Mouse (Mus musculus): Measurements from ENCODE around the gene Tmx2. TPM values are rescaled to one million over a fixed set of nuclear protein-coding genes. Genes with fewer than 3 reads are reported as not detected.

The Tmx2 gene
- polyA plus RNA-seq, 1 experiment: 86.0 TPM

DNA sequence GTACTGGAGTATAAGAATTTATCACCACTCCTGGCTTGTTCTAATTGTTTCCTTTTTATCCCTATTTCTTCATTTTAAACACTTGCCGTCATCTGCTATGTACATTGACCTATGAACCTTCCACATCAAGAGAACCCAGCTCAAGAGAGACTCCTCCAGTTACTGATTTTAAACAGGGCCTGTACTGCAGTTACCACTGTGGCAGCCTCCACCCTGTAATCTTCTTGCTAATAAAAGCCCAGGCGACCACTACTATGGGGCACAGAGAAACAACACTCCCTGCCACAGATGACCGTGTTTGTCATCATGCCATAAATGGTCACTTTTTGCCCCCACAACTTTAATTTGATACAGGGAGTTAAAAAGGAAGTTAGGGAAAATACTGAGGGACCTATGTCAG is 51.9 kb downstream of the Tmx2 start:
- no peaks in the 10 kb centered on the region; the same call in 1 of the 2 replicates for H3K36me3 ChIP-seq (ENCODE audit: control insufficient read depth, insufficient read depth, low read length)
- TF ChIP-seq POLR2A (IDR thresholded peaks at IDR 0.05; ENCODE audit: control insufficient read depth, low read depth, low read length): no peak
- TF ChIP-seq CTCF (IDR thresholded peaks at IDR 0.05; ENCODE audit: control insufficient read depth, insufficient read depth, insufficient replicate concordance, low read depth, low read length): no peak
- H3K4me3 ChIP-seq (ENCODE audit: control insufficient read depth, low read depth, low read length): no peak overlapping the region
- H3K27ac ChIP-seq (ENCODE audit: control insufficient read depth, insufficient read depth, low read depth, low read length): no peak overlapping the region
- peaks cover 3% of the 10 kb centered on the region for H3K4me1 ChIP-seq (ENCODE audit: control insufficient read depth, insufficient read depth, low read length)
- H3K27me3 ChIP-seq (ENCODE audit: control insufficient read depth, insufficient read depth, low read length): no peaks in the 10 kb centered on the region

DNA sequence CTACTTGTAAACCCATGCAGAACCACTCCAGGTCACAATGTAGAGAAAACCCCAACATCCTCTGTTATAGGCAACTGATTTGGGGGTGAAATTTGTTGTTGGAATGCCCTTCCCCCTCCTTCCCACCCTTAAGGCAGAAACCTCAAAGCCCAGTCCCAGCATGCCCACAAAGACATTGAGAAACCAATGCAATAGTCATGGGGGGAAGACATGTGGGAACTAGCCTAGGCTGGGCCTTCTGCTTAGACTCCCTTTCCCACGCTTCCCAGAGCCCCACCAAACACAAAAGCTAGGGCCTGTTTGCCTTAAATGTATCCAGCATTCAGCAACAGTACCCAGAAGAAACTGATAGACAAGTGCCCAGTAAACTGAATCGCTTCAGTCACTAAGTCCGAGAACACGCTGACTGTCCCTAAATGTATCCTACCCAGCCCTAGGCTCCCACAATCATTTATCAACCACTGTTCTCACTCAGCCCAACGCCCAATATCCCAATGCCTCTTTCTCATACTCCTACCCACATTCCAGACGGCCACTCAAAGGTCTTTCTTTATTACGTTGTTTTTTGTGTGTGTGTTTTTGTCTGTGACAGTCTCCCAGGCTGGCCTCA is 52.5 kb downstream of the Tmx2 start:
- Histone ChIP-seq H3K36me3 (ENCODE audit: control insufficient read depth, insufficient read depth, low read length) (no peaks in the 10 kb centered on the region; the same call in 1 of the 2 replicates), H3K4me3 (ENCODE audit: control insufficient read depth, low read depth, low read length) (no peak overlapping the region), H3K4me1 (ENCODE audit: control insufficient read depth, insufficient read depth, low read length) (peaks cover 3% of the 10 kb centered on the region), H3K27ac (ENCODE audit: control insufficient read depth, insufficient read depth, low read depth, low read length) (peak overlapping the region; percentile 29; the same call in 1 of the 2 replicates), H3K27me3 (ENCODE audit: control insufficient read depth, insufficient read depth, low read length) (no peaks in the 10 kb centered on the region)
- TF ChIP-seq CTCF (IDR thresholded peaks at IDR 0.05; ENCODE audit: control insufficient read depth, insufficient read depth, insufficient replicate concordance, low read depth, low read length): no peak
- TF ChIP-seq POLR2A (IDR thresholded peaks at IDR 0.05; ENCODE audit: control insufficient read depth, low read depth, low read length): no peak

DNA sequence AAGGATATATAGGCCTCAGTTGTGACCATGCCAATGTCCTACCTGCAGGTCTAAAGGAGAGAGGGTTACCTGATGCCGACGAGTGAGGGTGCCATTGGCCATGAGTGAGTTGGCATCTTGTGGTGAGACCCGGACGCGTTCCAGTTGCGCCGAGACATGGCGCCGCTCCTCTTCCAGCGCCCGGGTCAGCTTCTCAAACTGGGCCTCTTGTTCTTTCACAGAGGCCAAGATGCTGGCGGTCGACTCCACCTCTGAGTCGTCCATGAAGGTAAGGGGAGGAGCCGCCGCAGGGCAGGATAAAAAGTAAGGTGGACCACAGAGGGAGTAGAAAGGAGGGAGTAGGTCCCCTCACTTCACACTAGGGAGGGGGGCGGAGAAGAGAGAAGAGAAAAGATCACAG is 54.7 kb downstream of the Tmx2 start:
- TF ChIP-seq CTCF (IDR thresholded peaks at IDR 0.05; ENCODE audit: control insufficient read depth, insufficient read depth, insufficient replicate concordance, low read depth, low read length): no peak
- TF ChIP-seq POLR2A (IDR thresholded peaks at IDR 0.05; ENCODE audit: control insufficient read depth, low read depth, low read length): no peak
- H3K36me3 ChIP-seq (ENCODE audit: control insufficient read depth, insufficient read depth, low read length): peaks cover 2% of the 10 kb centered on the region
- H3K27ac ChIP-seq (ENCODE audit: control insufficient read depth, insufficient read depth, low read depth, low read length): peak overlapping the region; percentile 23
- peaks cover 3% of the 10 kb centered on the region for H3K4me1 ChIP-seq (ENCODE audit: control insufficient read depth, insufficient read depth, low read length)
- no peaks in the 10 kb centered on the region for H3K27me3 ChIP-seq (ENCODE audit: control insufficient read depth, insufficient read depth, low read length)
- no peak overlapping the region for H3K4me3 ChIP-seq (ENCODE audit: control insufficient read depth, low read depth, low read length)

DNA sequence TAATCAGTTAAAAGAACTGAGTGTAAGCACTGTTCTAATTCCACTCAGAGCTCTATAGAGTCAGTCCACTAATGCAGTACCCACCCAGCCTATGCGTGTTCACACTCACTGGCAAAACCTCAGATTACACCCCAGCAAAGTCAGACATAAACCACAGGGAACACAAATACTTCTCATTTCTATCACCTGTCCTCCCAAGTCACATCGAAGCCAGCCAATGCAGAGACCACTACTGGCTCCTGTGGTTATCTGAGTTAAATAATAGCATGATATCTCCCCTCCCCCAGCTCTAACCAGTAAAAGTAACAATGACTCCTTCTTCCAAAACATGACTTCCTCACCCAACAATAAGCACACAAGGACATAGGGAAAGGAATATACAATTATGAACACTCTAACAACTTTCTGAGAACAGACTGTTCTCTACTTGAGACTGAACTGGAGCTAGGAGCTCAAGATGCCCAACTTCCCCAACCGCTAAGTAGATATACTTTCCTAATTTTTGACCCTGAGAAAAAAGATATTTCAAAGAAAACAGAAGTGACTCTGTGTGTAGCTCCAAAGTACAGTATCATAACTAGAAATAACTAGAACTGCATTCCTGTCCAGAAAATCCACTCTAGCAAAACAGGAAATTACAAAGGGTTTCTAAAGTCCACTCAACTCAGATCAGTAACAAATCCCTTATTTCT is 55.4 kb downstream of the Tmx2 start:
- no peaks in the 10 kb centered on the region for H3K27me3 ChIP-seq (ENCODE audit: control insufficient read depth, insufficient read depth, low read length)
- H3K27ac ChIP-seq (ENCODE audit: control insufficient read depth, insufficient read depth, low read depth, low read length): peak overlapping the region; percentile 58; the same call in 1 of the 2 replicates
- TF ChIP-seq CTCF (IDR thresholded peaks at IDR 0.05; ENCODE audit: control insufficient read depth, insufficient read depth, insufficient replicate concordance, low read depth, low read length) (no peak), POLR2A (IDR thresholded peaks at IDR 0.05; ENCODE audit: control insufficient read depth, low read depth, low read length) (no peak)
- H3K4me1 ChIP-seq (ENCODE audit: control insufficient read depth, insufficient read depth, low read length): peaks cover 3% of the 10 kb centered on the region
- H3K36me3 ChIP-seq (ENCODE audit: control insufficient read depth, insufficient read depth, low read length): peaks cover 3% of the 10 kb centered on the region
- no peak overlapping the region for H3K4me3 ChIP-seq (ENCODE audit: control insufficient read depth, low read depth, low read length)

DNA sequence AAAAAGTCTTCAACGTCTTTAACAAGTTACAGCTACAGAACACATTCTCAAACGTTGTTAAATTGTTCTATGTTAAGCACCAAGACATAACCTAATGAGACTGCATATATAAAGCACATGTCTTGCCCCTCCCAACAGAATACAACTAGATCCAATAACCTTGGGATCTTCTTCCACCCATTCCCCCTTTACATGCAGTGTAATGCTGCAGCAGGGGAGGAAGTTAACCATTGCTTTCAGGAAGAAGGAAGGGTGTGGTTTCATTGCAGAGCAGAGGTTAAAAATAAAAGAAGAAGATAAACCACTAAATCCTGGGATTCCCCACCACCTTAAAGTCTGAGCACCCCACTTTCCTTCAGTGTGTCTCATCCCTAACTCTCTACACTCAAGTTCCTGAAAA is 56.3 kb downstream of the Tmx2 start:
- Histone ChIP-seq H3K27ac (ENCODE audit: control insufficient read depth, insufficient read depth, low read depth, low read length) (peak overlapping the region; percentile 67), H3K4me1 (ENCODE audit: control insufficient read depth, insufficient read depth, low read length) (peaks cover 3% of the 10 kb centered on the region), H3K4me3 (ENCODE audit: control insufficient read depth, low read depth, low read length) (no peak overlapping the region), H3K36me3 (ENCODE audit: control insufficient read depth, insufficient read depth, low read length) (peaks cover 3% of the 10 kb centered on the region), H3K27me3 (ENCODE audit: control insufficient read depth, insufficient read depth, low read length) (no peaks in the 10 kb centered on the region)
- no peak for TF ChIP-seq POLR2A (IDR thresholded peaks at IDR 0.05; ENCODE audit: control insufficient read depth, low read depth, low read length)
- no peak for TF ChIP-seq CTCF (IDR thresholded peaks at IDR 0.05; ENCODE audit: control insufficient read depth, insufficient read depth, insufficient replicate concordance, low read depth, low read length)

Other genes with a start within 250 kb of the Tmx2 start
- gene Tfpi, start 202.4 kb downstream of the Tmx2 start, polyA plus RNA-seq (2012; rRNA removed): 1.2 and 1.5 TPM in 2 replicates
- 19.9 and 24.3 TPM in 2 replicates for gene Ctnnd1, start 28.4 kb downstream of the Tmx2 start, polyA plus RNA-seq (2012; rRNA removed)
- 4.1 and 4.2 TPM in 2 replicates for gene Btbd18, start 20.1 kb downstream of the Tmx2 start, polyA plus RNA-seq (2012; rRNA removed)
- gene Selenoh, start 8.4 kb downstream of the Tmx2 start, polyA plus RNA-seq (2012; rRNA removed): 13.5 and 16.3 TPM in 2 replicates
- gene Gm28635, start 1.1 kb downstream of the Tmx2 start, polyA plus RNA-seq (2012; rRNA removed): not detected in 2 replicates
- 11.8 and 14.3 TPM in 2 replicates for gene Med19, start 738 bp downstream of the Tmx2 start, polyA plus RNA-seq (2012; rRNA removed)
- gene Zdhhc5, start 36.0 kb upstream of the Tmx2 start, polyA plus RNA-seq (2012; rRNA removed): 234 and 236 TPM in 2 replicates
- gene Clp1, start 48.2 kb upstream of the Tmx2 start, polyA plus RNA-seq (2012; rRNA removed): 27.6 and 32.8 TPM in 2 replicates
- 13.6 and 14.8 TPM in 2 replicates for gene Ypel4, start 54.9 kb upstream of the Tmx2 start, polyA plus RNA-seq (2012; rRNA removed)
- gene Gm19426, start 64.5 kb upstream of the Tmx2 start, polyA plus RNA-seq (2012; rRNA removed): 0.21 and 0.26 TPM in 2 replicates
- 40.5 and 53.4 TPM in 2 replicates for gene Serping1, start 96.3 kb upstream of the Tmx2 start, polyA plus RNA-seq (2012; rRNA removed)
- gene Ube2l6, start 119.7 kb upstream of the Tmx2 start, polyA plus RNA-seq (2012; rRNA removed): 2.2 and 2.3 TPM in 2 replicates
- gene Smtnl1, start 143.5 kb upstream of the Tmx2 start, polyA plus RNA-seq (2012; rRNA removed): 3.0 and 3.4 TPM in 2 replicates
- 23.3 and 28.5 TPM in 2 replicates for gene Timm10, start 147.9 kb upstream of the Tmx2 start, polyA plus RNA-seq (2012; rRNA removed)
- gene Slc43a1, start 159.7 kb upstream of the Tmx2 start, polyA plus RNA-seq (2012; rRNA removed): 0.63 and 1.00 TPM in 2 replicates
- 2.4 and 2.7 TPM in 2 replicates for gene Rtn4rl2, start 207.6 kb upstream of the Tmx2 start, polyA plus RNA-seq (2012; rRNA removed)

Data from testis, adult 2 months (tissue).